Mouse (Mus musculus) kidney, embryonic 14.5 days (tissue): Measurements from ENCODE around the gene 1810010H24Rik. TPM values are rescaled to one million over a fixed set of nuclear protein-coding genes. Genes with fewer than 3 reads are reported as not detected.

Source experiments
- polyA plus RNA-seq: library from polyadenylated mRNA; unstranded; fragments of >200 nt; fragmentation: Nextera tagmentation; extraction: Ambion mirVana; gene quantifications from 2 replicates; pipeline ENCODE4 v1.2.1, GENCODE M21; 2014

The 1810010H24Rik gene
- polyA plus RNA-seq, 1 experiment from 2014 or later, result 3.4 TPM

Other genes starting within 250 kb of the 1810010H24Rik start
- 12.6 and 13.3 TPM in 2 replicates for gene Polg2, start 246.1 kb upstream of the 1810010H24Rik start, polyA plus RNA-seq
- gene Ddx5, start 236.5 kb upstream of the 1810010H24Rik start, polyA plus RNA-seq, result 369 and 392 TPM in 2 replicates
- gene Cep95, start 236.4 kb upstream of the 1810010H24Rik start, polyA plus RNA-seq, result 18.8 and 21.3 TPM in 2 replicates
- gene Smurf2, start 105.0 kb upstream of the 1810010H24Rik start, polyA plus RNA-seq, result 17.4 and 19.1 TPM in 2 replicates
- 403 and 460 TPM in 2 replicates for gene Kpna2, start 26.1 kb upstream of the 1810010H24Rik start, polyA plus RNA-seq
- 51.7 and 51.8 TPM in 2 replicates for gene Bptf, start 106.4 kb downstream of the 1810010H24Rik start, polyA plus RNA-seq
- 53.7 and 70.4 TPM in 2 replicates for gene Nol11, start 163.7 kb downstream of the 1810010H24Rik start, polyA plus RNA-seq